9 mouse cellular contexts compared by ENCODE assay signal in the genomic region with DNA sequence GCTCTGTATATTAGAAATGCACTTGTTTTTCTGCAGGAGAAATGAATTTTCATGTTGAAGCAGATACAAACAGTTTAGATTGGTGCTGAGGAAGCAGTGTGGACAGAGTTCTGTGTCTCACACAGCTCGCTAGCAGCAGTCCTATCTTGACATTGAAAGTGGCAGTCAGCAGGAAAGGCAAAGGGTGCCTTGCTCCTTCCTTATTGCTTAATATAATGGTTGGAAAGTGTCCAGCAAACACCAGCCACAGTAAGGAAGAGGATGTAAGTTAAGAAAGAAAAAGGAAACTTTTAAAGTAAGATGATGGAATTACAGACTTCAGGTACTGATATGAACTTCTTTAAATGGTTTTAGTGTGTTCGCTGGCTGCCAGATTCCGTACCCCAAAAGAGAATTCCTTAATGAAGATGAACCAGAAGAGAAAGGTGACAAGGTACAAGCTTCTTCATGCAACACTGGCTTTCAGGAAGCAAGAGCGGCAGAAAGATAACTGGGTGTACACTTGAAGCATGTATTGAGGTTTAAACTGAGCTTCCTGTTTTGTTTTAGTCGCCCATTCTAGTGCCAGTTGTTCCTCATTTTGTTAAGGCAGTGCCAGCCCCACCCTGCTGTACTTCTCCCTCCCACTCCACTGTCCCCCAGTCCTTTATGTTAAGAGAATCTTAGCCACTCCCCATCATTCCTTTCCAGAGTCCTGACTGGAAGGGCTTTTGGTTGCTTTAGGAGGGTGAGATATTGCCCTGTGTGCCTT.
DNase-seq lines count a peak whose midpoint lies in the region; ATAC-seq lines count a peak whose summit lies in the region.
"Had no signal": no experiment of that assay in that cellular context is flagged by ENCODE, and none has a peak within 500 bp of the region (broad histone marks: within the 10 kb centered on the region; RNA-seq: fewer than 3 reads in every experiment).

No protein-coding gene starts in this region.

- no peaks in the 10 kb centered on the region for H3K4me1 ChIP-seq in embryonic facial prominence, embryonic 14.5 days (ENCODE audit: control insufficient read depth, insufficient read depth, low read length)
- no peaks in the 10 kb centered on the region for H3K4me1 ChIP-seq in embryonic facial prominence, embryonic 10.5 days
- H3K4me1 ChIP-seq in hindbrain, embryonic 14.5 days (replicated peaks; ENCODE audit: control insufficient read depth, insufficient read depth, low read length): no peaks in the 10 kb centered on the region
- H3K4me1 ChIP-seq: limb, embryonic 10.5 days had no signal

- H3K27me3 ChIP-seq in embryonic facial prominence, embryonic 14.5 days (replicated peaks; ENCODE audit: control insufficient read depth, insufficient read depth, low read length): no peaks in the 10 kb centered on the region
- H3K27me3 ChIP-seq in embryonic facial prominence, embryonic 10.5 days (replicated peaks; ENCODE audit: low read depth, poor library complexity, severe bottlenecking): no peaks in the 10 kb centered on the region
- H3K27me3 ChIP-seq in hindbrain, embryonic 14.5 days (ENCODE audit: control insufficient read depth, insufficient read depth, low read length): no peaks in the 10 kb centered on the region

- 75% methylated on average over 5 of the region's 5 CpGs for WGBS in embryonic facial prominence, embryonic 14.5 days
- 89% methylated on average over 5 of the region's 5 CpGs for WGBS in embryonic facial prominence, embryonic 10.5 days
- 88% methylated on average over 5 of the region's 5 CpGs for WGBS in hindbrain, embryonic 14.5 days

- 0 out of 2 replicates have a peak overlapping the region, but pooled peaks have one; percentile 10 for H3K27ac ChIP-seq in embryonic facial prominence, embryonic 14.5 days (replicated peaks; ENCODE audit: low read depth, low read length)
- no peak overlapping the region for H3K27ac ChIP-seq in embryonic facial prominence, embryonic 10.5 days (replicated peaks)
- no peak overlapping the region for H3K27ac ChIP-seq in hindbrain, embryonic 14.5 days
- H3K27ac ChIP-seq: limb, embryonic 10.5 days had no signal

- H3K4me2 ChIP-seq in embryonic facial prominence, embryonic 14.5 days (ENCODE audit: low read depth, low read length): no peak overlapping the region
- H3K4me2 ChIP-seq in hindbrain, embryonic 14.5 days (replicated peaks): no peak overlapping the region

- DNase-seq in embryonic facial prominence, embryonic 14.5 days (ENCODE audit: low spot score): peak; percentile 10
- no peak for DNase-seq in embryonic facial prominence, embryonic 10.5 days (ENCODE audit: low spot score)
- peak; percentile 16 for DNase-seq in thymus, postnatal 4 days
- no peak for DNase-seq in thymus, postnatal 36 days
- peak; percentile 73 for DNase-seq in lung, postnatal 25 days (ENCODE audit: low spot score)
- no peak for DNase-seq in embryo, embryonic 10.5 days (ENCODE audit: low spot score)
- DNase-seq in ovary, postnatal 14 days (ENCODE audit: low spot score): no peak
- no peak for DNase-seq in hindbrain, embryonic 14.5 days (ENCODE audit: low spot score)

- peaks cover 37% of the 10 kb centered on the region for H3K36me3 ChIP-seq in embryonic facial prominence, embryonic 14.5 days (ENCODE audit: control insufficient read depth, insufficient read depth, low read length)
- H3K36me3 ChIP-seq in embryonic facial prominence, embryonic 10.5 days (replicated peaks): peaks cover 80% of the 10 kb centered on the region
- H3K36me3 ChIP-seq in hindbrain, embryonic 14.5 days (replicated peaks; ENCODE audit: control insufficient read depth, insufficient read depth): peaks cover 62% of the 10 kb centered on the region

- H3K4me3 ChIP-seq in embryonic facial prominence, embryonic 14.5 days (ENCODE audit: low read depth, low read length): no peak overlapping the region
- H3K4me3 ChIP-seq in embryonic facial prominence, embryonic 10.5 days: no peak overlapping the region
- no peak overlapping the region for H3K4me3 ChIP-seq in hindbrain, embryonic 14.5 days (replicated peaks; ENCODE audit: low read length)
- H3K4me3 ChIP-seq: limb, embryonic 10.5 days had no signal

- no peak for ATAC-seq in embryonic facial prominence, embryonic 14.5 days (ENCODE audit: low read depth)
- ATAC-seq in hindbrain, embryonic 14.5 days (ENCODE audit: low FRiP score): no peak

- no peak overlapping the region for H3K9ac ChIP-seq in embryonic facial prominence, embryonic 14.5 days (ENCODE audit: low read depth, low read length)
- no peak overlapping the region for H3K9ac ChIP-seq in hindbrain, embryonic 14.5 days

- no peaks in the 10 kb centered on the region for H3K9me3 ChIP-seq in embryonic facial prominence, embryonic 14.5 days (ENCODE audit: control insufficient read depth, low read length)
- no peaks in the 10 kb centered on the region for H3K9me3 ChIP-seq in embryonic facial prominence, embryonic 10.5 days
- H3K9me3 ChIP-seq in hindbrain, embryonic 14.5 days (ENCODE audit: control insufficient read depth, low read length): no peaks in the 10 kb centered on the region
- H3K9me3 ChIP-seq: limb, embryonic 10.5 days had no signal

Comparison
In these comparisons a context has a peak if more than half of its experiments do, and no peak if none do; other contexts are left out.
1. DNase-seq: peak in embryonic facial prominence, embryonic 14.5 days (single experiment), thymus, postnatal 4 days (single experiment) and lung, postnatal 25 days (single experiment); none in embryonic facial prominence, embryonic 10.5 days (single experiment), thymus, postnatal 36 days (0 of 2), embryo, embryonic 10.5 days (single experiment), ovary, postnatal 14 days (single experiment) and hindbrain, embryonic 14.5 days (single experiment).